Mouse (Mus musculus) hematopoietic stem cell, adult 5-6 weeks (primary cell): ENCODE data around the gene Bend6. TPM values are rescaled to one million over a fixed set of nuclear protein-coding genes. Genes with fewer than 3 reads are reported as not detected.

ENCODE experiments used
- ATAC-seq, 2 experiments: fragments of 125-278 bp in 1 of 2; replicated peaks in 1 of 2; 2 replicates each; pipeline ENCODE4 v1.8.0; 2016 to 2017; ENCODE audit warnings: inconsistent platforms in 2 of 2, mild to moderate bottlenecking in 2 of 2, moderate number of reproducible peaks in 2 of 2, low read depth in 1 of 2, moderate TSS enrichment in 1 of 2; ENCODE audit not compliant: low FRiP score in 2 of 2, poor library complexity in 2 of 2, severe bottlenecking in 2 of 2, insufficient read depth in 1 of 2, low TSS enrichment in 1 of 2
- total RNA-seq: library from RNA; stranded (forward); fragments of 172-1452, 232-1000 nt; gene quantifications from 2 replicates; pipeline ENCODE4 v1.2.3, GENCODE M21; 2017

Bend6 gene
- total RNA-seq, 1 experiment from 2014 or later = not detected

DNA sequence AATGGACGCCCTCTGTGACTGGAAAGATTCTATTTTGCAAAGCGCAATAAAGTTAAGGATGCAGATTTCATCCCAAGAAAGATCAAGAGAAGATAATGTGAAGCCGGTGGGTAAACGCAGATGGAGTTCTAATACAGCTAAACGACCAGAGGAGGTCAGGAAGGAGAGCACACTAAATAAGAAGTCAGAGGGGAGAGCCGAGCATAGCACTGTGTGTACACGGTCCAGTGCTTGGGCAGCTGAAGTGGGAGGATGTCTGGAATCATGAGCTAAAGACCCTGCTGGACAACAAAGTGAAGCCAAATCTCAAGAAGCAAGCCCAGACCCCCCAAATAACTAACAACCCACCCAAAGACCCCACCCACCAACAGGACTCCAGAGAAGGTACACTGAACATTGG lies 15.4 kb upstream of the Bend6 start:
- ATAC-seq = no peak

DNA sequence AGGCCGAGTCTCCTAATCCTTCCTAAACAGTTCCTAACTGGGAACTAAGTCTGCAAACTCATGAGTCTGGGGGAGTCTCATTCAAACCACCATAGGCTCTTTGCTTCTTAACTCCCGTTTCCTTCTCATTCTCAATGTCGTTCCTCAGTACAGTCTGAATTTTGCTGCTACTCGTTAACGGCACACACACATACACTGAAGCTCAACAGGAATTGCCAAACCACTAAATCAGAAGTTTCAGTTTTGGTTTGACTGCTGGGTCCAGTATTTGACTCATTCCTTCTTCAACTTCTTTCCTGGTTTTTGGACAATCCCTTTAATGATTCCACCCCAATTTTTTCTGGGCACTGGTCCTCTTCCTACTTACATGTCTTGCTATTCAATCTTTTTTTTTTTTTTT lies 8.9 kb upstream of the Bend6 start:
- ATAC-seq = peak; percentile 64 to 77; a peak in 3 of 4 replicates

GRCm38 (mm10) chr1:33911589-33911988 lies 4.0 kb upstream of the Bend6 start:
- no peak for ATAC-seq

- 0 out of 4 replicates have a peak, but pooled peaks of 1 of the 2 experiments have one; percentile 8 for ATAC-seq
Measured at GRCm38 (mm10) chr1:33908191-33908962, 761 bp upstream of the Bend6 start, which contains the start of gene Dst. TSS of gene Dst (plus strand) at chr1:33908225.

DNA sequence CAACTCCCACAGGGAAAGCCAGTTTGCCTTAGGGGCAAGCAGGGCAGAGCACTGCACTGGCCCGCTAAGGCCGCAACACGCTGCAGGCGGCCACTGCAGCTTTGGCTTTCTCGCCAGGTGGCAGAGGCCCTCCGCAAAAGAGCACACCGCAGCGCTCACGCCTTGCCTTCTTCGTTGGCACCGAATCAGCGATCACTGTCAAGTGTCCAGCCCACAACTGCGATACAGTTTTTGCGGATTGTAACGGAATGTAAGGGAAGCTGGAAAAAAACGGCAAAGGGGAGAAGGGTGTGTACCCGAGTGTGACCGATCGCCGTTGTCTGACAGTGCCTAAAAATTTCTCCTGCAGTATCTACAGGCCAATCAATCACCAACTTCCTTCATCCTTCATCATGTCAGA lies 689 bp downstream of the Bend6 start:
- ATAC-seq = peak in 1 of 2 experiments; percentile 38; a peak in 1 of 4 replicates

- no peak for ATAC-seq
Measured at GRCm38 (mm10) chr1:33906216-33906615, 1.4 kb downstream of the Bend6 start.

- peak; percentile 14 to 46; a peak in 2 of 4 replicates for ATAC-seq
Measured at GRCm38 (mm10) chr1:33903587-33903986, 4.0 kb downstream of the Bend6 start.

- ATAC-seq = no peak
Measured at GRCm38 (mm10) chr1:33900175-33900574, 7.4 kb downstream of the Bend6 start.

DNA sequence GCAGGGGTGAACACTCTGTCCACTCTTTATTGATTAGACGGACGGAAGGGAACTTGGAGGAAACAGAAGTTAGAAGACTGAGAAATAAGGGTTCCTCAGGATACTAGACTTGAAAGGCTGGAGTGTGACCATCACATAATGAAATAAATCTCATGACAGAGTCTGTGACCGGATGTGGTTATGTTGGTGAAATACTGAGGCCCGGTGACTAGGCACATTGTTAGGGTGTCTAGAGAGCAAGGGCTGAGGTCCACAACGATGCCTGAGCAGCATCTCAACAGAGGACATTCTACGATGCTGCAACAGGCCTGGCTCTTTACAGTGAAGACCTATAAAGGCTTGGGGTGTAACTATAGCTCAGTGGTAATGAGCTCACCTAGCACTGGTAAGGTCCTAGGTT lies 9.2 kb downstream of the Bend6 start:
- ATAC-seq = no peak

GRCm38 (mm10) chr1:33897426-33897825 lies 10.2 kb downstream of the Bend6 start:
- ATAC-seq = no peak

- no peak for ATAC-seq
Measured at GRCm38 (mm10) chr1:33896666-33897065, 10.9 kb downstream of the Bend6 start.

DNA sequence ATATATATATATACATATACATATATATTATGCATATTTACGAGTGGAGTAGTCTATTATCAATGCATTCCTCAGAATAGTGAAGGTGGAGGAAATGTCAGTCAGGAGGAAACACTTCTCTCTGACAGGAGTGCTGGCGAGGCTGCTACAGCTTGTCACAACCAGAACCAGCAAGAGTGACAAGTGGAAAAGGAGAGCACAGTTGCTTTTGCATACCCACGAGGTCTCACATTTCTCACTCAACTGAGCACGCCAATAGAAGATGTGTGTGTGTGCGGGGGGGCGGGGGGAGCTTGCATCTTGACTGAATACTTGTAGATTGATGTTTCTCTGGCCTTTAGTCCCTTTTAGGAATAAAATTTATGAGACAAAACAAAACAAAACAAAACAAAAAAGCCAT lies 11.5 kb downstream of the Bend6 start:
- no peak for ATAC-seq

DNA sequence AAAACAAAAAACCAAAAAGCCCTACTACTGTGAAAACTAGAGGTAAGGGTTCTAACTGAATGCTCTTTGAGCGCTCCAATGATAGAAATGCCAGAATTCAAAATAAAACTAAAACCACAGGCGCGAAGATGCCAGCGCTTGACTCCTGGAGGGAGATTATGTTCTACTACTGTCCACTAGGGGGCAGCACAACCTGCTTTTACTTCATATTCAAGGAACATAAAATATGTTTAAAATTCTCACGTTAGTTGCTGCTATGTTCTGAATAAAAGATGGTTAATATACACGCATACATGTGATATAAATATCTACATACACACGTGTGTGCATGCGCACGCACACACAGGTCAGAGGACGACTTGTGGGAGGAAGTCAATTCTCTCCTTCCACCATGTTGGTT lies 14.8 kb downstream of the Bend6 start:
- peak in 1 of 2 experiments; percentile 29; a peak in 2 of 4 replicates for ATAC-seq

DNA sequence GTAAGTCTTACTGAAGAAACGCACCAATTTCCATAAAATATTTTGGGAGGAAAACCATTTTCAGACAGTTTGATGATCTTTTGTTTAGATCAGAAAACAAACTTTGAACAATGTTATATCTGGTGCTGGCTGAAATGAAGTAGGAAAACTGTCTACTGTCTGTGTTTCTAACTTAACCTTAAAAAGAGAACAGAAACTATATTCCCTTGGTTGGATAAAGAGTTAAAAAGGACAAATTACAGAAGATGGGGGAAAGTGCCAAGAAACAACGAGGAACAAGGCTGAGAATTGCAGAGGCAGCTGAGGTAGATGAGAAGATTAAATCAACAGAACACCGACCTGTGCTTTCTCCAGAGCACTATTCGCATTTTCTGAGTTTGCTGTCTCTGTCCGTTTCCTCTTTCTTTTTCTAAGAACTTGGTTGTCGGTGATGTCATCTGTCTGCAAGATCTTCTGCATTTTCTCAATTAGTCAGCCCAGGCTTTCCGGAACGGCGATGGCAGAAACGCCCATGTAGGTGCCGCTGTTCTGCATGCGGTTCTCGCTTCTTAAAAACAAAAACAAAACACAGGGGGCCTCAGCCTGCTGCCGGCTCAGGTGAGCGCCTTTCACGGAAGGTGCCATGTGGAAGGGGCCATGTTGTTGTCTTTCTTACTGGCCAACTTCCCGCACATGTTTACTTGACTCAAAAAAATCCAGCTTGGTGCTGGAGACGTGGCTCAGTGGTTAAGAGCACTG lies 24.3 kb downstream of the Bend6 start:
- ATAC-seq = peak; percentile 97 to 98

DNA sequence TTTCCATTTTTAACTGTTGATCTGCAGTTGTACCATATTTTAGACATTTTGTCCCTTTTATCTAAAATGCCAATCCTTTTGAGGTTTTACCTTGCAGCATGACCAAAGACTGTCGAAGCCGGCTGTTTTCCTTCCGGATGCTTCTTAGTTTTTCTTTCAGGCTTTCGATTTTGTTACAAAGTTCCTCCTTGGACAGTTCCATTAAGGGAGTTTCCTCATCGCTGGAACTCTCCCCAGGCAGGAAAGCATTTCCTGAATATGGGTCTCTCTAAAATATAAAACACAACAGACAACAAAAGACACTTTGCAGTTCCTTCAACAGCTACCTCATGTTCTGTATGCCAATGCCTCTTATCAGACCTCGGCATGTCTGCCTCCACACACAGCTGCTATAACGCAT lies 29.4 kb downstream of the Bend6 start:
- ATAC-seq = no peak

DNA sequence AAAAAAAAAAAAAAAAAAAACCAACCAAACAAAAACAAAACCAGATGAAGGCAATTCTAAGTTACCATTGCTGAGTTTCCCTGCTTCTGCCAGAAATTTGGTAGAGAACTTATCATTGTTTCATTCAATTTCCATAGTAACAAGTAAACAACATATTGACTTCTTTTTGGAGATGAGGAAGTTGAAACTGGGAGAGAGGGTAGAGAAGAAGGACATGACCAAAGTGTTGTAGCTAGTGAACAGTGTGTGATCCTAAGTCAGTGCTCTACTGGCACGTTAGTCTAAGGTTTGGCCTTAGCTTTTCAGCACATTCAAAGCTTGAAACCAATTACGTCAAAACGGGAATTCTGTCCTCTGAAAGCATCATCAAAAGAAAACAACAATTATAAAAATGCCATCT lies 31.2 kb downstream of the Bend6 start:
- peak in 1 of 2 experiments; percentile 45; a peak in 1 of 4 replicates for ATAC-seq

- ATAC-seq = no peak
Measured at GRCm38 (mm10) chr1:33875691-33876090, 31.9 kb downstream of the Bend6 start.

DNA sequence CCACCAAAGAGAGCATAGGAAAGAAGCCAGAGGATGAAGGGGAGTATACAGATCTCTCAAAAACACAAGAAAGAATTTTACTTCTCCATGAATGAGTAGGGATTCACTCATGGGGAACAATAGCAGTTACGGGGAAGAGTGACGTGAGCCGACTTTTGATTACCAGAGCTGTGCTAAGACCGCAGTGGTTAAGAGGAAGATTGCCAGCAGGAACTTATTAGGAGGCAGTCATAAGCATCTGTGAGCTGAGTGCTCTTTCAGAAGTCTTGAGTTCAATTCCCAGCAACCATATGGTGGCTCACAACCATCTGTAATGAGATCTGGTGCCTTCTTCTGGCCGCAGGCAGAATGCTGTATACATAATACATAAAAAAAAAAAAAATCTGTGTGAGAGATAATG lies 34.1 kb downstream of the Bend6 start:
- no peak for ATAC-seq
